Mouse (Mus musculus) limb, embryonic 13.5 days (tissue): ENCODE measurements around the gene Man2b1. TPM values are rescaled to one million over a fixed set of nuclear protein-coding genes. Genes with fewer than 3 reads are reported as not detected.
A peak's percentile ranks its signal among the peaks of the same experiment; 100 is the strongest.

Experiments
- ATAC-seq: fragments of 200-750 bp; cut with Nextera tagmentation; 2 replicates; pipeline ENCODE4 v1.8.0; 2017; ENCODE audit warnings: low read depth, moderate number of reproducible peaks, moderate TSS enrichment; ENCODE audit not compliant: low FRiP score
- H3K27ac ChIP-seq: fragments of 300-500 bp; sonication (generic); 2 replicates; pipeline ENCODE4 v1.5.1; 2015; ENCODE audit warnings: inconsistent platforms, mild to moderate bottlenecking, moderate library complexity
- H3K27me3 ChIP-seq: fragments of 300-500 bp; sonication (generic); 2 replicates; pipeline ENCODE4 v1.6.1; 2015; ENCODE audit warnings: mild to moderate bottlenecking, inconsistent platforms
- H3K36me3 ChIP-seq: fragments of 300-500 bp; sonication (generic); 2 replicates; pipeline ENCODE4 v1.6.1; 2015; ENCODE audit warnings: inconsistent platforms, mild to moderate bottlenecking, moderate library complexity
- H3K4me1 ChIP-seq: fragments of 300-500 bp; sonication (generic); 2 replicates; pipeline ENCODE4 v1.6.1; 2015; ENCODE audit warnings: inconsistent platforms
- H3K4me2 ChIP-seq: fragments of 300-500 bp; sonication (generic); replicated peaks from 2 replicates; pipeline ENCODE4 v1.6.1; 2015; ENCODE audit warnings: inconsistent platforms, mild to moderate bottlenecking, moderate library complexity
- H3K4me3 ChIP-seq: fragments of 300-500 bp; sonication (generic); 2 replicates; pipeline ENCODE4 v1.5.1; 2015; ENCODE audit warnings: moderate library complexity, mild to moderate bottlenecking, inconsistent platforms
- H3K9ac ChIP-seq: fragments of 300-500 bp; sonication (generic); 2 replicates; pipeline ENCODE4 v1.6.1; 2015; ENCODE audit warnings: mild to moderate bottlenecking, inconsistent platforms
- H3K9me3 ChIP-seq: fragments of 300-500 bp; sonication (generic); 2 replicates; pipeline ENCODE4 v1.6.1; 2016; ENCODE audit warnings: inconsistent platforms
- WGBS: fragments of 180-500 bp; shearing (Covaris S2); methylation state at CpG from one replicate; pipeline ENCODE4 v1.1.7; 2015; 5-methylcytosine and 5-hydroxymethylcytosine counted together
- polyA plus RNA-seq: library from polyadenylated mRNA; unstranded; fragments of >200 nt; fragmentation: Nextera tagmentation; extraction: Ambion mirVana; gene quantifications from 2 replicates; pipeline ENCODE4 v1.2.1, GENCODE M21; 2015

Man2b1 gene
- polyA plus RNA-seq, 1 experiment from 2014 or later: 32.2 TPM

DNA sequence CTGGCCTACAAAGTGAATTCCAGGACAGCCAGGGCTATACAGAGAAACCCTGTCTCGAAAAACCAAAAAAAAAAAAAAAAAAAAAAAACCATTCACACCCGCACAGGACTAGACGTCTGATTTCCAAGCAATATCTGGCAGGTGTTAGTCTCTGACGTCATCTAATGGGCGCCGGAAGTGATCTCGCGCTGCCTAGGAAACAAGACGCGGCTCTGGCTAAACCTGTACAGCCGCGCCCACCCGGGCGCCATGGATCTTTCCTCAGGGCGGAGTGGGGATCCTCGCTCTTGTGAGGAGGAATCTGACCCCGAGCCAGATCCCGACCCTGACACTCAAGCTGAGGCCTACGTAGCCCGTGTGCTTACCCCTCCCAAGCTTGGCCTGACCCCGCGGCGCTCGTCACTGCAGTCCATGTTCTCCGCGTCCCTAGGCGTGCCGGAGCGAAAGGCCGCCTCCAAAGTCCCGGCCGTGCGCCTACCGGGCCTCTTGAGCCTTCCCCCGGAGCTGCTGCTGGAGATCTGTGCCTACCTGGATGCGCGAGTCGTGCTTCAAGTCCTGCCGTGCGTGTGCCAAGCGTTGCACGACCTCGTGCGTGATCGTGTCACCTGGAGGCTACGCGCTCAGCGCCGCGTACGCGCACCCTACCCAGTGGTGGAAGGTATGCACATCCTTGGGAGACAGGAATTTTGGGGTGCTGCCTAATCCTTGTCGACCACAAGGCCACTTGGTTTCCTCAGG lies 23.0 kb upstream of the Man2b1 start, which contains the start of gene Fbxw9:
Gene Fbxw9, plus strand, starts transcription at position 177 of the 738 bp plus-strand sequence.
- H3K9me3 ChIP-seq: no peaks in the 10 kb centered on the region
- H3K27me3 ChIP-seq: no peaks in the 10 kb centered on the region
- under 1% methylated on average over 52 of the region's 53 CpGs for WGBS
- ATAC-seq: peak; percentile 91
- peak within 1 kb of the TSS; percentile 83 for H3K4me2 ChIP-seq
- H3K4me1 ChIP-seq: peaks cover 11% of the 10 kb centered on the region
- peaks cover 42% of the 10 kb centered on the region for H3K36me3 ChIP-seq
- H3K9ac ChIP-seq: peak within 1 kb of the TSS; percentile 85
- H3K4me3 ChIP-seq: peak within 1 kb of the TSS; percentile 86
- no peak within 1 kb of the TSS for H3K27ac ChIP-seq

- WGBS: 95% methylated on average over 4 of the region's 4 CpGs
- H3K9ac ChIP-seq: no peak overlapping the region
- H3K27ac ChIP-seq: no peak overlapping the region
- H3K4me1 ChIP-seq: peaks cover 11% of the 10 kb centered on the region
- H3K9me3 ChIP-seq: no peaks in the 10 kb centered on the region
- no peaks in the 10 kb centered on the region for H3K27me3 ChIP-seq
- no peak for ATAC-seq
- H3K36me3 ChIP-seq: peaks cover 36% of the 10 kb centered on the region
- no peak overlapping the region for H3K4me3 ChIP-seq
- no peak overlapping the region for H3K4me2 ChIP-seq
These were observed 20.5 kb upstream of the Man2b1 start for GRCm38 (mm10) chr8:85062603-85063002.

GRCm38 (mm10) chr8:85065213-85065612 lies 17.9 kb upstream of the Man2b1 start:
- Histone ChIP-seq H3K36me3 (peaks cover 35% of the 10 kb centered on the region), H3K9ac (no peak overlapping the region), H3K4me1 (peaks cover 10% of the 10 kb centered on the region), H3K4me2 (no peak overlapping the region), H3K27ac (no peak overlapping the region), H3K27me3 (no peaks in the 10 kb centered on the region), H3K9me3 (no peaks in the 10 kb centered on the region), H3K4me3 (no peak overlapping the region)
- WGBS: 24% methylated on average over 2 of the region's 2 CpGs
- ATAC-seq: no peak

DNA sequence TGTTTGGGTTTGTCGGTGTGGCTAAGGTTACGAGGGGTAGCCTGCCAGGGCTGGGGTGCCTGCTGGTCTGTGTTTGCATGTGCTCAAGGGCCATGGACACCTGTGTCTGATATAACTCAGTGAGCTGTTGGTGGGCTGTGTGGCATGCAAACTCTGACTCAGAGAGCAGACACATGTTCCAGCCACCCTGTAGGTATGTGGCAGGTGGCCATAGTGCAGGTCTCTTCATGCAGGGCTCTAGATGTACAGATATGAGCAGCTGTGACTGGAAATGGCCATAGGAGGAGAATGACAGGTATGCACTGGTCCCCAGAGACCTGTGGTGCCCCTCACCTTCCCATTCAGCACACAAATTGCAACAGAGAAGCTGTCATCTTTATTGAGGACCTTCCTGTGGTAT lies 15.9 kb upstream of the Man2b1 start:
- H3K36me3 ChIP-seq: peaks cover 34% of the 10 kb centered on the region
- no peaks in the 10 kb centered on the region for H3K9me3 ChIP-seq
- no peak overlapping the region for H3K4me2 ChIP-seq
- no peaks in the 10 kb centered on the region for H3K27me3 ChIP-seq
- WGBS: 93% methylated on average over 2 of the region's 2 CpGs
- peaks cover 5% of the 10 kb centered on the region for H3K4me1 ChIP-seq
- H3K4me3 ChIP-seq: no peak overlapping the region
- H3K27ac ChIP-seq: no peak overlapping the region
- no peak overlapping the region for H3K9ac ChIP-seq
- ATAC-seq: no peak

DNA sequence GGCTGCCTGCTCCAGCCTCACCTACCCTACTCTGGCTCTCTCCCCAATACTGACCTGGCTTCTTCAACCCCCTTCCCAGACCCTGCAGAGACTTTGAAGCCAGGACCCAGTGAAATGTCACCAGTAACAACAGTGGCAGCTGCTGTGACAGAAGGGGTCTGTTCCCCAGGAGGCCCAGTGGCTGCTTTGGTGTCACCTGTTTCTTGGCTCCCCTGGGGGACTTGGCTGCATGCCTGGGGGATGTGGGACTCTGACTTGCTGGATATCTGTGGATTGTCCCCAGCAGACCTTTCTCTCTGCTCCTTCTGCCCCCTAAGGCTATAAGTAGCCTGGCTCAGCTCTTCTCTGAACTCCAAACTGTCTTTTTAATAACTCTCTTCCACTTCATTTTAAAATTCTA lies 15.1 kb upstream of the Man2b1 start, which contains the start of gene Gm5741:
Gene Gm5741, minus strand, starts transcription at position 1 of the 400 bp plus-strand sequence.
- no peak for ATAC-seq
- Histone ChIP-seq H3K4me2 (no peak within 1 kb of the TSS), H3K9me3 (no peaks in the 10 kb centered on the region), H3K4me1 (peaks cover 13% of the 10 kb centered on the region), H3K9ac (no peak within 1 kb of the TSS), H3K27ac (no peak within 1 kb of the TSS), H3K27me3 (no peaks in the 10 kb centered on the region), H3K36me3 (peaks cover 25% of the 10 kb centered on the region), H3K4me3 (no peak within 1 kb of the TSS)

GRCm38 (mm10) chr8:85071041-85071440 lies 12.0 kb upstream of the Man2b1 start:
- H3K27ac ChIP-seq: peak overlapping the region; percentile 96; the same call in 1 of the 2 replicates
- no peaks in the 10 kb centered on the region for H3K9me3 ChIP-seq
- 83% methylated on average over 5 of the region's 5 CpGs for WGBS
- H3K4me1 ChIP-seq: peaks cover 14% of the 10 kb centered on the region
- H3K9ac ChIP-seq: peak overlapping the region; percentile 88; the same call in 1 of the 2 replicates
- peak overlapping the region; percentile 95 for H3K4me3 ChIP-seq
- H3K36me3 ChIP-seq: peaks cover 39% of the 10 kb centered on the region
- H3K27me3 ChIP-seq: no peaks in the 10 kb centered on the region
- no peak for ATAC-seq
- H3K4me2 ChIP-seq: peak overlapping the region; percentile 78

GRCm38 (mm10) chr8:85071514-85072281 lies 11.4 kb upstream of the Man2b1 start, which contains the start of gene Dhps:
TSS of gene Dhps (plus strand) at chr8:85071757.
- Histone ChIP-seq H3K4me1 (peaks cover 14% of the 10 kb centered on the region), H3K27ac (peak within 1 kb of the TSS; percentile 96), H3K36me3 (peaks cover 39% of the 10 kb centered on the region), H3K9ac (peak within 1 kb of the TSS; percentile 88), H3K9me3 (no peaks in the 10 kb centered on the region), H3K27me3 (no peaks in the 10 kb centered on the region), H3K4me3 (peak within 1 kb of the TSS; percentile 95), H3K4me2 (peak within 1 kb of the TSS; percentile 78)
- WGBS: under 1% methylated on average over 68 of the region's 68 CpGs
- peak; percentile 91 for ATAC-seq

DNA sequence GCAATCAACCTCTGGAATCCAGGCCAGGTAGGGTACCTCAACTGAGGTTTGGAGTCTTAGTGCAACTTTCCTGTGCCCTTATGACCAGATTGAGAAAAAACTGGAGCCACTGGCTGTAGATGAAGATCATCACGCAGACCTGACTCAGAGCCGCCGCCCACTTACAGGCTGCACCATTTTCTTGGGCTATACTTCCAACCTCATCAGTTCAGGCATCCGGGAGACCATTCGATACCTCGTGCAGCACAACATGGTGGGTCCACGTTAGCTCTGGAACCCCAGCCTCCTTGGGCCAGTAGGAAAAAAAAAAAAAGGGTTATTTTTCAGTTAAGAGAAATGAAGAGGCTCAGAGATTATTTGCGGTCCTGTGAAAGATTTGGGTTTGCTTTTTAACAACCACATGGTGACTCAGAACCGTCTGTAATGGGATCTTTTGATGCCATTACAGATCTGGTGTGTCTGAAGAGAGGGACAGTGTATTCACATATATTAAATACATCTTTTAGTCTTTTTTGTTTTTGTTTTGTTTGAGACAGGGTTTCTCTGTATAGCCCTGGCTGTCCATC lies 10.6 kb upstream of the Man2b1 start:
- ATAC-seq: peak; percentile 18; the same call in 1 of the 2 replicates
- Histone ChIP-seq H3K27me3 (no peaks in the 10 kb centered on the region), H3K4me2 (peak overlapping the region; percentile 78), H3K36me3 (peaks cover 39% of the 10 kb centered on the region), H3K9ac (peak overlapping the region; percentile 88), H3K4me3 (peak overlapping the region; percentile 95), H3K9me3 (no peaks in the 10 kb centered on the region), H3K27ac (peak overlapping the region; percentile 96; the same call in 1 of the 2 replicates), H3K4me1 (peaks cover 14% of the 10 kb centered on the region)
- 36% methylated on average over 9 of the region's 9 CpGs for WGBS

DNA sequence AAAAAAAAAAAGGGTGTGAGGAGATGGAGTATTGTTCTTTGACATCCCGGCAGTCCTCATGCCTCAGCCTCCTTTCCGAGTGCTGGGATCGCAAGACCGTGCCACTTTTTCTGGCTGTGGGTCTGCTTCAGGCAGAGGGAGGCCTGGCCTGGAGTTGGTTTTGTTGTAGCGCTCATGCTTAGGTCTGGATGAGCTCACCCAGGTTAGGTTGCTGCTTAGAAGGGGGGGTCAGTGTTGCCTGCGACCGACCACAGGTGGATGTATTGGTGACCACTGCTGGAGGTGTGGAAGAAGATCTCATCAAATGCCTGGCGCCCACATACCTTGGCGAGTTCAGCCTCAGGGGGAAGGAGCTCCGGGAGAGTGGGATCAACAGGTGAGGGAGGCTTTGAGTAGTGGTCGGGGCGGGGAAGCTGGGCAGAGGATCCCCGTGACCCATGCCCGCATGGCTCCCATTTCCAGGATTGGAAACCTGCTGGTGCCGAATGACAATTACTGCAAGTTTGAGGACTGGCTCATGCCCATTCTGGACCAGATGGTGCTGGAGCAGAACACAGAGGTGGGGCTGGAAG lies 9.9 kb upstream of the Man2b1 start:
- Histone ChIP-seq H3K36me3 (peaks cover 39% of the 10 kb centered on the region), H3K27me3 (no peaks in the 10 kb centered on the region), H3K4me3 (peak overlapping the region; percentile 95; the same call in 1 of the 2 replicates), H3K9ac (no peak overlapping the region), H3K4me2 (peak overlapping the region; percentile 78), H3K9me3 (no peaks in the 10 kb centered on the region), H3K4me1 (peaks cover 14% of the 10 kb centered on the region), H3K27ac (no peak overlapping the region)
- ATAC-seq: no peak
- WGBS: 93% methylated on average over 15 of the region's 15 CpGs

GRCm38 (mm10) chr8:85074167-85074566 lies 8.9 kb upstream of the Man2b1 start:
- peaks cover 45% of the 10 kb centered on the region for H3K36me3 ChIP-seq
- H3K4me1 ChIP-seq: peaks cover 14% of the 10 kb centered on the region
- H3K9ac ChIP-seq: no peak overlapping the region
- H3K4me2 ChIP-seq: no peak overlapping the region
- H3K9me3 ChIP-seq: no peaks in the 10 kb centered on the region
- no peak overlapping the region for H3K27ac ChIP-seq
- H3K4me3 ChIP-seq: no peak overlapping the region
- 79% methylated on average over 10 of the region's 10 CpGs for WGBS
- no peaks in the 10 kb centered on the region for H3K27me3 ChIP-seq
- ATAC-seq: no peak

- no peaks in the 10 kb centered on the region for H3K27me3 ChIP-seq
- WGBS: 89% methylated on average over 10 of the region's 10 CpGs
- ATAC-seq: no peak
- H3K9me3 ChIP-seq: no peaks in the 10 kb centered on the region
- no peak overlapping the region for H3K9ac ChIP-seq
- H3K4me1 ChIP-seq: peaks cover 17% of the 10 kb centered on the region
- H3K36me3 ChIP-seq: peaks cover 45% of the 10 kb centered on the region
- H3K4me2 ChIP-seq: no peak overlapping the region
- no peak overlapping the region for H3K4me3 ChIP-seq
- no peak overlapping the region for H3K27ac ChIP-seq
These were observed 8.5 kb upstream of the Man2b1 start for GRCm38 (mm10) chr8:85074617-85075016.
